Mouse (Mus musculus): Measurements from ENCODE around the gene Gm29049.
"Not testable (repeated sequence)": the region's sequence is repeated elsewhere in the genome, so short reads cannot be mapped to it uniquely, and the experiment has no call there.

The Gm29049 gene

GRCm38 (mm10) chrY:7997068-7997467 lies at the start of gene Gm29049:
Gm29049 (minus strand) TSS chrY:7997168.
- not testable (repeated sequence) for DNase-seq (ENCODE audit: low read depth, low spot score)
